In the genomic region with DNA sequence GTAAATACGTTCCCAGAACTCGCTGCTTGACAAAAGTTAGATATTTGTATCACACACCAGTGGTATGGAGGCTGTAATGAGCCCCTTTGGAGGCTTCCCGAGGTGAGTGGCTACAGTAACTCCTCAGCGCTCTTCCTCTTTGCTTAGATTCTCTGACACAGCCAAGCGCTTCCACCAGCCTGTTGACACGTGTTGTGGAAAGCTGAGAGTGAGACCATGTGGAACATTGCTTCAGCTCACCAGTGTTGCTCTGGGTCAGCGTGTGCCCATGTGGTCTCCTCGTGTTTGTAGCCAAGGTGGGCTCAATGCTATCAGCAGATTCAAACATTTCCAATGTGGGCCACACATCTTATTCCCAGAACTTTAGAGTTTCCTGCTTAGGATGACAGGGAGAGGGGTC, we compare ENCODE assay signal across 8 mouse cellular contexts. TPM values are rescaled to one million over a fixed set of nuclear protein-coding genes. Genes with fewer than 3 reads are reported as not detected.
A peak's percentile ranks its signal among the peaks of the same experiment; 100 is the strongest.
DNase-seq lines count a peak whose midpoint lies in the region; ATAC-seq and TF ChIP-seq lines count a peak whose summit lies in the region.
"Had no signal": no experiment of that assay in that cellular context is flagged by ENCODE, and none has a peak within 500 bp of the region (broad histone marks: within the 10 kb centered on the region; RNA-seq: fewer than 3 reads in every experiment).

No protein-coding gene starts in this region.

- no peak overlapping the region for H3K4me3 ChIP-seq in hindbrain, embryonic 11.5 days (ENCODE audit: low read depth, low read length)
- H3K4me3 ChIP-seq in hindbrain, embryonic 10.5 days = no peak overlapping the region
- H3K4me3 ChIP-seq in brown adipose tissue, adult 24 weeks (ENCODE audit: insufficient read depth, low read depth, low read length) = peak overlapping the region; percentile 8
- H3K4me3 ChIP-seq in forebrain, postnatal 0 days (ENCODE audit: low read depth, low read length) = peak overlapping the region; percentile 17
- H3K4me3 ChIP-seq in midbrain, embryonic 14.5 days (replicated peaks; ENCODE audit: low read depth, low read length) = peak overlapping the region; percentile 82; the same call in 1 of the 2 replicates

- ATAC-seq in hindbrain, embryonic 11.5 days (ENCODE audit: low FRiP score) = no peak
- ATAC-seq in forebrain, postnatal 0 days = no peak
- no peak for ATAC-seq in midbrain, embryonic 14.5 days (ENCODE audit: low FRiP score, low TSS enrichment)
- no peak for ATAC-seq in activated CD4-positive, CD25-positive, alpha-beta regulatory T cell, adult 4 months

- H3K27me3 ChIP-seq in hindbrain, embryonic 11.5 days (ENCODE audit: control insufficient read depth, insufficient read depth, low read length) = no peaks in the 10 kb centered on the region
- no peaks in the 10 kb centered on the region for H3K27me3 ChIP-seq in hindbrain, embryonic 10.5 days (ENCODE audit: insufficient read depth, poor library complexity, severe bottlenecking)
- no peaks in the 10 kb centered on the region for H3K27me3 ChIP-seq in forebrain, postnatal 0 days (ENCODE audit: insufficient read depth, low read length)
- H3K27me3 ChIP-seq in midbrain, embryonic 14.5 days (ENCODE audit: control insufficient read depth, insufficient read depth, low read length) = no peaks in the 10 kb centered on the region

- 0 out of 2 replicates have a peak, but pooled peaks cover 2% of the 10 kb centered on the region for H3K36me3 ChIP-seq in hindbrain, embryonic 11.5 days (ENCODE audit: control insufficient read depth, insufficient read depth, low read length)
- H3K36me3 ChIP-seq in hindbrain, embryonic 10.5 days = peaks cover 54% of the 10 kb centered on the region
- H3K36me3 ChIP-seq in forebrain, postnatal 0 days (ENCODE audit: insufficient read depth) = no peaks in the 10 kb centered on the region
- no peaks in the 10 kb centered on the region for H3K36me3 ChIP-seq in midbrain, embryonic 14.5 days (ENCODE audit: control insufficient read depth, insufficient read depth, low read length)

- H3K27ac ChIP-seq in hindbrain, embryonic 11.5 days (ENCODE audit: low read depth, low read length) = no peak overlapping the region
- H3K27ac ChIP-seq in hindbrain, embryonic 10.5 days = no peak overlapping the region
- peak overlapping the region; percentile 31; the same call in 1 of the 2 replicates for H3K27ac ChIP-seq in brown adipose tissue, adult 24 weeks (replicated peaks; ENCODE audit: low read depth, low read length)
- H3K27ac ChIP-seq in forebrain, postnatal 0 days (ENCODE audit: low read depth, low read length) = no peak overlapping the region
- H3K27ac ChIP-seq in midbrain, embryonic 14.5 days (replicated peaks; ENCODE audit: low read depth, low read length) = no peak overlapping the region

- WGBS in hindbrain, embryonic 11.5 days = 76% methylated on average over 8 of the region's 8 CpGs
- 75% methylated on average over 8 of the region's 8 CpGs for WGBS in hindbrain, embryonic 10.5 days
- WGBS in forebrain, postnatal 0 days = 63% methylated on average over 8 of the region's 8 CpGs
- WGBS in midbrain, embryonic 14.5 days = 70% methylated on average over 8 of the region's 8 CpGs

- no peak overlapping the region for H3K9ac ChIP-seq in hindbrain, embryonic 11.5 days (ENCODE audit: low read depth, low read length)
- peak overlapping the region; percentile 14; the same call in 1 of the 2 replicates for H3K9ac ChIP-seq in forebrain, postnatal 0 days
- no peak overlapping the region for H3K9ac ChIP-seq in midbrain, embryonic 14.5 days (replicated peaks; ENCODE audit: low read length)

- no peak for DNase-seq in hindbrain, embryonic 11.5 days (ENCODE audit: low spot score)
- DNase-seq in hindbrain, embryonic 10.5 days (ENCODE audit: low spot score) = no peak
- DNase-seq in forebrain, postnatal 0 days = no peak
- no peak for DNase-seq in midbrain, embryonic 14.5 days
- DNase-seq in left cerebral cortex, adult 11 months (ENCODE audit: low spot score) = no peak
- DNase-seq: cerebellum, adult 9-11 months had no signal

- TF ChIP-seq CTCF in forebrain, postnatal 0 days (IDR thresholded peaks at IDR 0.05; ENCODE audit: low read depth) = no peak

- no peaks in the 10 kb centered on the region for H3K9me3 ChIP-seq in hindbrain, embryonic 11.5 days (ENCODE audit: control insufficient read depth, low read length)
- H3K9me3 ChIP-seq in hindbrain, embryonic 10.5 days = no peaks in the 10 kb centered on the region
- no peaks in the 10 kb centered on the region for H3K9me3 ChIP-seq in forebrain, postnatal 0 days (ENCODE audit: low read length)
- H3K9me3 ChIP-seq in midbrain, embryonic 14.5 days (ENCODE audit: control insufficient read depth, low read length) = no peaks in the 10 kb centered on the region

- H3K4me2 ChIP-seq in hindbrain, embryonic 11.5 days (replicated peaks; ENCODE audit: low read depth, low read length) = peak overlapping the region; percentile 21; the same call in 1 of the 2 replicates
- peak overlapping the region; percentile 41 for H3K4me2 ChIP-seq in forebrain, postnatal 0 days (ENCODE audit: low read depth)
- H3K4me2 ChIP-seq in midbrain, embryonic 14.5 days (ENCODE audit: low read length) = peak overlapping the region; percentile 91

- no peaks in the 10 kb centered on the region for H3K4me1 ChIP-seq in hindbrain, embryonic 11.5 days (replicated peaks; ENCODE audit: control insufficient read depth, insufficient read depth, low read length)
- peaks cover 54% of the 10 kb centered on the region for H3K4me1 ChIP-seq in hindbrain, embryonic 10.5 days (replicated peaks)
- H3K4me1 ChIP-seq in brown adipose tissue, adult 24 weeks (ENCODE audit: control insufficient read depth, insufficient read depth, insufficient read length, low read length) = peaks cover 25% of the 10 kb centered on the region
- H3K4me1 ChIP-seq in forebrain, postnatal 0 days (ENCODE audit: insufficient read depth) = peaks cover 38% of the 10 kb centered on the region
- H3K4me1 ChIP-seq in midbrain, embryonic 14.5 days (ENCODE audit: control insufficient read depth, insufficient read depth, low read length) = peaks cover 45% of the 10 kb centered on the region

RNA-seq across cellular contexts. Expression of a gene that starts 5.0 kb away (rescaled TPM):
- 24.0 and 25.3 TPM in 2 replicates for polyA plus RNA-seq in hindbrain, embryonic 11.5 days (2014; fragmentation: Nextera tagmentation; extraction: Ambion mirVana)
- polyA plus RNA-seq in hindbrain, embryonic 10.5 days (2016; fragmentation: Nextera tagmentation; extraction: Ambion mirVana) = 17.2 and 20.3 TPM in 2 replicates
- 2.1 and 3.4 TPM in 2 replicates for polyA plus RNA-seq in brown adipose tissue, adult 24 weeks (2012; ENCODE audit: insufficient read depth, insufficient read length, missing spikeins)
- total RNA-seq in forebrain, postnatal 0 days (2014; rRNA removed) = 28.5 and 35.4 TPM in 2 replicates
- 18.3 and 27.3 TPM in 2 replicates for polyA plus RNA-seq in forebrain, postnatal 0 days (2015; fragmentation: Nextera tagmentation; extraction: Ambion mirVana)
- polyA plus RNA-seq in midbrain, embryonic 14.5 days (2014; fragmentation: Nextera tagmentation; extraction: Ambion mirVana) = 32.2 and 38.4 TPM in 2 replicates
- polyA plus RNA-seq in activated CD4-positive, CD25-positive, alpha-beta regulatory T cell, adult 4 months (2017; shearing (Covaris generic)) = 1 to 10 TPM; 5.6 to 6.5 TPM

Comparison
In these comparisons a context has a peak if more than half of its experiments do, and no peak if none do; other contexts are left out.
1. H3K4me2 ChIP-seq: peak in every context shown above with its lines; median percentile 91 in midbrain, embryonic 14.5 days; 41 in forebrain, postnatal 0 days; 21 in hindbrain, embryonic 11.5 days.
2. H3K4me3 ChIP-seq: peak in brown adipose tissue, adult 24 weeks (single experiment), forebrain, postnatal 0 days (single experiment) and midbrain, embryonic 14.5 days (single experiment); none in hindbrain, embryonic 11.5 days (single experiment) and hindbrain, embryonic 10.5 days (single experiment).